Mouse (Mus musculus) C2C12 (cell line): Measurements from ENCODE around the gene Scp2.

ENCODE experiments used
- MYOD1 ChIP-seq: IDR thresholded peaks from one replicate; pipeline ENCODE4 v1.6.1; 2011; ENCODE audit warnings: low read depth; ENCODE audit not compliant: control insufficient read depth, insufficient read length
- USF1 ChIP-seq: IDR thresholded peaks from one replicate; pipeline ENCODE4 v1.6.1; 2011; ENCODE audit warnings: low read depth, mild to moderate bottlenecking, control low read depth, moderate library complexity

DNA sequence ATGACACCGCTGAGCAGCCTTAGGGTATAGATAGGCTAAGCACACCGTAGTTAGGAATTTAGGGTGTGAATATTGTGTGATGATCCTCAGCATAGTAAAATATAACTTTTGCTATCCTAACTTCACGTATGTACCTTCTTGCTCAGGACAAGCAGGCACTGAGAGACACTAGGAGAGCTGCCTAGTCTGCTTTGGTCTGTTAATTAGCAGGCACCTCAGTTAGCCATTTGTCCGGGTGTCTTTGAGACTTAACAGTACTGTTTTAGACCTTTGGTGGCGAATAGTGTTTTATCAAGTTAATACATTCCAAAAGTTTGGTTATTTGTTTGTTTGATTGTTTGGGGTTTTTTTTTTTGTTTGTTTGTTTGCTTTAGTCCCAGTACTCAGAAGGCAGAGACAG is 17.3 kb downstream of the Scp2 start:
- no peak for TF ChIP-seq MYOD1
- TF ChIP-seq USF1 = no peak
